Mouse (Mus musculus) cerebellum, adult (tissue): ENCODE measurements around the gene Pdcd5.
A peak's percentile ranks its signal among the peaks of the same experiment; 100 is the strongest.

Source experiments
- ATAC-seq: cut with Nextera tagmentation; 2 replicates; pipeline ENCODE4 v1.9.2; 2017; ENCODE audit warnings: mild to moderate bottlenecking, moderate library complexity, mixed read lengths; ENCODE audit not compliant: insufficient number of reproducible peaks, low FRiP score, low TSS enrichment

The Pdcd5 gene

GRCm38 (mm10) chr7:35647101-35647698 is at the start of gene Pdcd5:
Pdcd5 (minus strand) TSS chr7:35647521.
- ATAC-seq = peak; percentile 90

- no peak for ATAC-seq
Observed at GRCm38 (mm10) chr7:35692641-35693040, 45.3 kb upstream of the Pdcd5 start.

- no peak for ATAC-seq
Observed at GRCm38 (mm10) chr7:35692117-35692516, 44.8 kb upstream of the Pdcd5 start.

- no peak for ATAC-seq
Observed at GRCm38 (mm10) chr7:35688781-35689349, 41.5 kb upstream of the Pdcd5 start.

- no peak for ATAC-seq
Observed at GRCm38 (mm10) chr7:35688276-35688675, 41.0 kb upstream of the Pdcd5 start.

GRCm38 (mm10) chr7:35687229-35687628 is 39.9 kb upstream of the Pdcd5 start:
- no peak for ATAC-seq

- peak; percentile 52; the same call in 1 of the 2 replicates for ATAC-seq
Observed at GRCm38 (mm10) chr7:35686756-35687155, 39.4 kb upstream of the Pdcd5 start.

- ATAC-seq = no peak
Observed at GRCm38 (mm10) chr7:35686216-35686615, 38.9 kb upstream of the Pdcd5 start.

- ATAC-seq = no peak
Observed at GRCm38 (mm10) chr7:35683409-35684122, 36.2 kb upstream of the Pdcd5 start.

- ATAC-seq = no peak
Observed at GRCm38 (mm10) chr7:35681559-35681958, 34.2 kb upstream of the Pdcd5 start.

- no peak for ATAC-seq
Observed at GRCm38 (mm10) chr7:35678976-35679375, 31.7 kb upstream of the Pdcd5 start.

GRCm38 (mm10) chr7:35668066-35669041 is 21.0 kb upstream of the Pdcd5 start:
- ATAC-seq = 0 out of 2 replicates have a peak, but pooled peaks have one; percentile 31

GRCm38 (mm10) chr7:35663790-35664376 is 16.6 kb upstream of the Pdcd5 start:
- ATAC-seq = no peak

GRCm38 (mm10) chr7:35659173-35659572 is 11.9 kb upstream of the Pdcd5 start:
- ATAC-seq = no peak

GRCm38 (mm10) chr7:35657829-35658228 is 10.5 kb upstream of the Pdcd5 start:
- ATAC-seq = no peak

GRCm38 (mm10) chr7:35651583-35652270 is 4.4 kb upstream of the Pdcd5 start:
- no peak for ATAC-seq

GRCm38 (mm10) chr7:35650716-35651410 is 3.5 kb upstream of the Pdcd5 start:
- ATAC-seq = no peak

- ATAC-seq = no peak
Observed at GRCm38 (mm10) chr7:35649071-35649470, 1.8 kb upstream of the Pdcd5 start.
